Mouse (Mus musculus) megakaryocyte, embryonic 14.5 days (primary cell): ENCODE results near the gene Garem2.

Source experiments
- FLI1 ChIP-seq: IDR thresholded peaks from 2 replicates; pipeline ENCODE4 v1.6.1; 2012; ENCODE audit warnings: low read length, inconsistent platforms, mixed read lengths
- GATA1 ChIP-seq: IDR thresholded peaks from 3 replicates; pipeline ENCODE4 v1.6.1; 2012; ENCODE audit warnings: mixed read lengths, low read length, inconsistent platforms, borderline replicate concordance

DNA sequence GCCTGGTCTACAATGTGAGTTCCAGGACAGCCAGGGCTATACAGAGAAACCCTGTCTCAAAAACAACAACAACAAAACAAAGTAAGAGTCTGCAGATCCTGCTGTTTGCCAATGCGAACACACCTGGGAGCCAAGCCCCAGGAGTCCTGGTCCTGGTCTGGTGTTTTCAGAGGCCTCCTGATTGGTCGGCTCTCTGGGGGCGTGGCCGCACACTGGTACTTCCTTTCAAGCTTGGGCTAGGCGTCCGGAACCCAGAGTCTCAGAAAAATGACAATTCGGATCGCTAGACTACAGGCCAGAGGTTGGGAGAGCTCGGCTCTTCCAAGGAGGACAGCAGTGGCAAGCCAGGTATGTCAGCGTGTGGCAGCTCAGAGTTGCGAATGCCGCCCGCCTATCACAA, 12.3 kb upstream of the Garem2 start:
- TF ChIP-seq GATA1 (no peak), FLI1 (no peak)
